Mouse (Mus musculus) stomach, postnatal 0 days (tissue): ENCODE results near the gene Trappc3. TPM values are rescaled to one million over a fixed set of nuclear protein-coding genes. Genes with fewer than 3 reads are reported as not detected.
A peak's percentile ranks its signal among the peaks of the same experiment; 100 is the strongest.
"Not testable (repeated sequence)": the region's sequence is repeated elsewhere in the genome, so short reads cannot be mapped to it uniquely, and the experiment has no call there.

ENCODE experiments used
- ATAC-seq: fragments of 200-750 bp; cut with Nextera tagmentation; 2 replicates; pipeline ENCODE4 v1.8.0; 2017; ENCODE audit not compliant: low FRiP score, low TSS enrichment
- DNase-seq: peaks from one replicate; pipeline ENCODE4 v3.0.0-alpha.2; 2016; ENCODE audit warnings: low spot score
- H3K27ac ChIP-seq: fragments of 300-500 bp; sonication (generic); replicated peaks from 2 replicates; pipeline ENCODE4 v1.5.1; 2014; ENCODE audit warnings: mild to moderate bottlenecking, control low read depth
- H3K27me3 ChIP-seq: fragments of 300-500 bp; sonication (generic); 2 replicates; pipeline ENCODE4 v1.6.1; 2014; ENCODE audit warnings: low read length; ENCODE audit not compliant: control insufficient read depth, insufficient read depth
- H3K36me3 ChIP-seq: fragments of 300-500 bp; sonication (generic); 2 replicates; pipeline ENCODE4 v1.6.1; 2014; ENCODE audit warnings: low read length, mixed read lengths; ENCODE audit not compliant: control insufficient read depth, insufficient read depth
- H3K4me1 ChIP-seq: fragments of 300-500 bp; sonication (generic); replicated peaks from 2 replicates; pipeline ENCODE4 v1.6.1; 2014; ENCODE audit warnings: antibody characterized with exemption; ENCODE audit not compliant: control insufficient read depth, insufficient read depth
- H3K4me2 ChIP-seq: fragments of 300-500 bp; sonication (generic); replicated peaks from 2 replicates; pipeline ENCODE4 v1.6.1; 2014; ENCODE audit warnings: low read depth, mild to moderate bottlenecking, control low read depth, moderate library complexity
- H3K4me3 ChIP-seq: fragments of 300-500 bp; sonication (generic); 2 replicates; pipeline ENCODE4 v1.5.1; 2014; ENCODE audit warnings: low read depth, low read length, control low read depth
- H3K9ac ChIP-seq: fragments of 300-500 bp; sonication (generic); 2 replicates; pipeline ENCODE4 v1.6.1; 2014; ENCODE audit warnings: mild to moderate bottlenecking, low read length, control low read depth, mixed read lengths
- H3K9me3 ChIP-seq: fragments of 300-500 bp; sonication (generic); 2 replicates; pipeline ENCODE4 v1.6.1; 2016; ENCODE audit warnings: low read length; ENCODE audit not compliant: control insufficient read depth
- CTCF ChIP-seq: IDR thresholded peaks from 2 replicates; pipeline ENCODE4 v1.5.1; 2016; ENCODE audit warnings: antibody characterized with exemption, low read depth, mild to moderate bottlenecking, moderate library complexity
- EP300 ChIP-seq: optimal IDR thresholded peaks from 2 replicates; pipeline ENCODE3; 2016; ENCODE audit warnings: antibody characterized with exemption
- WGBS: fragments of 180-500 bp; shearing (Covaris S2); extraction: QIAGEN DNeasy Blood & Tissue Kit; methylation state at CpG from one replicate; pipeline ENCODE4 v1.1.7; 2014; 5-methylcytosine and 5-hydroxymethylcytosine counted together
- polyA plus RNA-seq: library from polyadenylated mRNA; unstranded; fragments of >200 nt; fragmentation: Nextera tagmentation; extraction: Ambion mirVana; gene quantifications from 2 replicates; pipeline ENCODE4 v1.2.1, GENCODE M21; 2015

Gene Trappc3
- 80.7 and 84.6 TPM in 2 replicates for polyA plus RNA-seq

- peak within 1 kb of the TSS; percentile 85 for H3K4me2 ChIP-seq
- ATAC-seq: peak; percentile 92
- H3K9me3 ChIP-seq: no peaks in the 10 kb centered on the region
- no peaks in the 10 kb centered on the region for H3K27me3 ChIP-seq
- H3K4me3 ChIP-seq: peak within 1 kb of the TSS; percentile 66
- WGBS: under 1% methylated on average over 45 of the region's 46 CpGs
- H3K4me1 ChIP-seq: peaks cover 13% of the 10 kb centered on the region; the same call in 1 of the 2 replicates
- no peak for TF ChIP-seq EP300
- peak; percentile 99 for TF ChIP-seq CTCF
- H3K9ac ChIP-seq: peak within 1 kb of the TSS; percentile 80
- peak; percentile 99 for DNase-seq
- no peaks in the 10 kb centered on the region for H3K36me3 ChIP-seq
- H3K27ac ChIP-seq: peak within 1 kb of the TSS; percentile 89
These were observed at the start of gene Trappc3 for GRCm38 (mm10) chr4:126262119-126262807. TSS of gene Trappc3 (plus strand) at chr4:126262325.

GRCm38 (mm10) chr4:126217771-126218170 lies 44.4 kb upstream of the Trappc3 start:
- Histone ChIP-seq H3K4me2 (no peak overlapping the region), H3K9me3 (no peaks in the 10 kb centered on the region), H3K27me3 (no peaks in the 10 kb centered on the region), H3K9ac (no peak overlapping the region), H3K27ac (peak overlapping the region; percentile 71), H3K4me3 (no peak overlapping the region), H3K36me3 (no peaks in the 10 kb centered on the region), H3K4me1 (no peaks in the 10 kb centered on the region)
- TF ChIP-seq CTCF (no peak), EP300 (no peak)
- WGBS: 61% methylated on average over 6 of the region's 6 CpGs
- DNase-seq: peak; percentile 73
- peak; percentile 82 for ATAC-seq

GRCm38 (mm10) chr4:126219540-126219939 lies 42.6 kb upstream of the Trappc3 start:
- TF ChIP-seq CTCF: 0 out of 2 replicates have a peak, but pooled peaks have one; percentile 14
- not testable (repeated sequence) for ATAC-seq, H3K27ac ChIP-seq, DNase-seq, H3K9ac ChIP-seq, H3K27me3 ChIP-seq, H3K4me3 ChIP-seq, H3K36me3 ChIP-seq, H3K4me2 ChIP-seq, H3K9me3 ChIP-seq, H3K4me1 ChIP-seq
- 67% methylated on average over 3 of the region's 3 CpGs for WGBS

GRCm38 (mm10) chr4:126220045-126220444 lies 42.1 kb upstream of the Trappc3 start:
- no peaks in the 10 kb centered on the region for H3K4me1 ChIP-seq
- H3K4me3 ChIP-seq: no peak overlapping the region
- no peaks in the 10 kb centered on the region for H3K36me3 ChIP-seq
- TF ChIP-seq CTCF (no peak), EP300 (no peak)
- WGBS: 81% methylated on average over 10 of the region's 10 CpGs
- no peak overlapping the region for H3K9ac ChIP-seq
- no peaks in the 10 kb centered on the region for H3K9me3 ChIP-seq
- DNase-seq (no peak), ATAC-seq (no peak)
- no peak overlapping the region for H3K27ac ChIP-seq
- H3K4me2 ChIP-seq: no peak overlapping the region
- H3K27me3 ChIP-seq: no peaks in the 10 kb centered on the region

GRCm38 (mm10) chr4:126222631-126223030 lies 39.5 kb upstream of the Trappc3 start:
- ATAC-seq: no peak
- H3K4me2 ChIP-seq: no peak overlapping the region
- H3K9ac ChIP-seq: no peak overlapping the region
- no peaks in the 10 kb centered on the region for H3K36me3 ChIP-seq
- H3K27ac ChIP-seq: no peak overlapping the region
- no peak for DNase-seq
- 79% methylated on average over 11 of the region's 11 CpGs for WGBS
- no peaks in the 10 kb centered on the region for H3K9me3 ChIP-seq
- H3K4me3 ChIP-seq: no peak overlapping the region
- no peaks in the 10 kb centered on the region; the same call in 1 of the 2 replicates for H3K4me1 ChIP-seq
- H3K27me3 ChIP-seq: no peaks in the 10 kb centered on the region
- TF ChIP-seq CTCF (no peak), EP300 (no peak)

GRCm38 (mm10) chr4:126226640-126227039 lies 35.5 kb upstream of the Trappc3 start:
- TF ChIP-seq EP300: no peak
- no peak for TF ChIP-seq CTCF
- Histone ChIP-seq H3K4me2 (no peak overlapping the region; the same call in 1 of the 2 replicates), H3K9ac (no peak overlapping the region), H3K27ac (no peak overlapping the region), H3K4me1 (no peaks in the 10 kb centered on the region; the same call in 1 of the 2 replicates), H3K36me3 (peaks cover 6% of the 10 kb centered on the region; the same call in 1 of the 2 replicates), H3K9me3 (no peaks in the 10 kb centered on the region), H3K4me3 (no peak overlapping the region), H3K27me3 (no peaks in the 10 kb centered on the region)
- WGBS: 48% methylated on average over 12 of the region's 12 CpGs
- ATAC-seq (peak; percentile 16), DNase-seq (no peak)
